Mouse (Mus musculus) spleen, adult 2 months (tissue): ENCODE data around the gene Tenm4.

Experiments
- CTCF ChIP-seq: fragments of 200-500 bp; IDR thresholded peaks from 2 replicates; pipeline ENCODE4 v1.5.1; 2011; ENCODE audit warnings: mild to moderate bottlenecking, inconsistent platforms; ENCODE audit not compliant: insufficient read depth, insufficient read length, insufficient replicate concordance; ENCODE audit errors: extremely low read depth
- POLR2A ChIP-seq: fragments of 200-500 bp; IDR thresholded peaks from 2 replicates; pipeline ENCODE4 v1.6.1; 2011; ENCODE audit warnings: low read depth, low read length, inconsistent platforms

GRCm38 (mm10) chr7:96213741-96214140 is 42.7 kb downstream of the Tenm4 start:
- no peak for TF ChIP-seq POLR2A
- TF ChIP-seq CTCF: no peak
